Mouse (Mus musculus) spleen, postnatal 36 days (tissue): ENCODE measurements around the gene Gm49673.
"Not testable (repeated sequence)": the region's sequence is repeated elsewhere in the genome, so short reads cannot be mapped to it uniquely, and the experiment has no call there.

Experiments
- DNase-seq, 2 experiments: peaks; one replicate each; pipeline ENCODE4 v3.0.0; 2022; ENCODE audit warnings: low spot score in 2 of 2, mixed read lengths in 1 of 2

The Gm49673 gene

GRCm38 (mm10) chr17:8147439-8148316 is at the start of gene Gm49673, which contains the start of gene Rnaset2a:
Gm49673 (minus strand) TSS chr17:8147788.
Rnaset2a (minus strand) TSS chr17:8148097.
- DNase-seq: peak; percentile 26 to 43

GRCm38 (mm10) chr17:8195685-8196376 is 48.2 kb upstream of the Gm49673 start:
- peak; percentile 72 to 76 for DNase-seq

GRCm38 (mm10) chr17:8193678-8194077 is 46.1 kb upstream of the Gm49673 start:
- DNase-seq: no peak

- no peak for DNase-seq
These were observed 36.6 kb upstream of the Gm49673 start for GRCm38 (mm10) chr17:8184217-8184616.

- no peak for DNase-seq
These were observed 36.2 kb upstream of the Gm49673 start for GRCm38 (mm10) chr17:8183815-8184214.

GRCm38 (mm10) chr17:8177090-8177489 is 29.5 kb upstream of the Gm49673 start:
- no peak for DNase-seq

GRCm38 (mm10) chr17:8171081-8171480 is 23.5 kb upstream of the Gm49673 start:
- DNase-seq: no peak

GRCm38 (mm10) chr17:8170331-8170730 is 22.7 kb upstream of the Gm49673 start:
- DNase-seq: peak; percentile 71 to 74

- not testable (repeated sequence) for DNase-seq
These were observed 19.8 kb upstream of the Gm49673 start for GRCm38 (mm10) chr17:8167436-8167835.

- not testable (repeated sequence) for DNase-seq
These were observed 18.9 kb upstream of the Gm49673 start for GRCm38 (mm10) chr17:8166454-8166853.

GRCm38 (mm10) chr17:8165977-8166376 is 18.4 kb upstream of the Gm49673 start:
- not testable (repeated sequence) for DNase-seq

- DNase-seq: peak in 1 of 2 experiments; percentile 17
These were observed 18.0 kb upstream of the Gm49673 start for GRCm38 (mm10) chr17:8165608-8165945.

- DNase-seq: peak; percentile 43 to 49
These were observed 17.4 kb upstream of the Gm49673 start, which contains the start of gene Fgfr1op for GRCm38 (mm10) chr17:8164701-8165607. Fgfr1op (plus strand) TSS chr17:8165501.

- DNase-seq: peak; percentile 34 to 45
These were observed 13.4 kb upstream of the Gm49673 start for GRCm38 (mm10) chr17:8160969-8161368.

GRCm38 (mm10) chr17:8158627-8159026 is 11.0 kb upstream of the Gm49673 start:
- peak; percentile 31 to 32 for DNase-seq

- DNase-seq: not testable (repeated sequence)
These were observed 8.4 kb upstream of the Gm49673 start for GRCm38 (mm10) chr17:8155982-8156381.

GRCm38 (mm10) chr17:8155010-8155409 is 7.4 kb upstream of the Gm49673 start:
- not testable (repeated sequence) for DNase-seq

GRCm38 (mm10) chr17:8146931-8147330 is 657 bp downstream of the Gm49673 start:
- DNase-seq: not testable (repeated sequence)

GRCm38 (mm10) chr17:8143802-8144673 is 3.5 kb downstream of the Gm49673 start:
- peak; percentile 16 to 29 for DNase-seq

GRCm38 (mm10) chr17:8140210-8140609 is 7.4 kb downstream of the Gm49673 start:
- DNase-seq: not testable (repeated sequence)
